Mouse (Mus musculus) cerebellum, adult 8-10 months (tissue): Measurements from ENCODE around the gene Dcaf10.
"Not testable (repeated sequence)": the region's sequence is repeated elsewhere in the genome, so short reads cannot be mapped to it uniquely, and the experiment has no call there.

ENCODE experiments used
- DNase-seq: peaks from one replicate; pipeline ENCODE4 v3.0.0; 2022

Dcaf10 gene

DNA sequence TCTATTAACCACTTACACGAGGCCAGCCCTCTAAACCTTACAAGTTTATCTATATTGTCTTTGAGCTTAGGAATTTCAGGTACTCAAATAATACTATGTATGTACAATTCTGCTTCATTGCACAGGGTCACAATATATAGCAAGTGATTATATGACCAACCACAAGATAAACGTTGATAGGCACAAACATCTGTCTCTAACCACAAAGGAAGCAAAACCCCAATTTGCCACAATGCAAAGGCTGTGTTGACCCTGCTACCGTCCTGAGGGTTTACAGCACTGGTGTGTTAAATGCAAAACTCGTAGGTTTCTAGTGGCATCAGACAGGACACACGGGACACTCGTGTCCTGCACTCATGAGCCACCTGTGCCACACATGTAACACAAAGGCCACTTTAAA lies 54.3 kb downstream of the Dcaf10 start:
- DNase-seq = not testable (repeated sequence)

DNA sequence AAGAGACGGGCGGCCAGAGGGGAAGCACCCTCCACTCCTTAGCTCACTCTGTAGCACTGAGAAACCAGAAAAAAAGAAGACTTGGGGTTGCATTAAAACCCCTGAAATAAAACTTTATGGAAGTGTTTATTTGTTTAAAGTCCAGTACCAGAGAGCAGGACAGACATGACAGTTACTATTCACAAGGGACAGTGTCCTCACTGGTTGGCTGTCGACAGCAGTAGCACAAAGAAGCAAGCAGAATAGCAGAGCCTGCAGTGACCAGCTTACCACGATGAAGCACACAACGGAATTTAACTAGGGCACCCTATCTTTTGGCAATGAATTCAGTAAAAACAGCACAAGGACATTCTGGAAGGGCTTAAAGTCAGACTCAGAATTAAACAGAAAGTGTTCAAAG lies 56.4 kb downstream of the Dcaf10 start:
- DNase-seq = not testable (repeated sequence)

DNA sequence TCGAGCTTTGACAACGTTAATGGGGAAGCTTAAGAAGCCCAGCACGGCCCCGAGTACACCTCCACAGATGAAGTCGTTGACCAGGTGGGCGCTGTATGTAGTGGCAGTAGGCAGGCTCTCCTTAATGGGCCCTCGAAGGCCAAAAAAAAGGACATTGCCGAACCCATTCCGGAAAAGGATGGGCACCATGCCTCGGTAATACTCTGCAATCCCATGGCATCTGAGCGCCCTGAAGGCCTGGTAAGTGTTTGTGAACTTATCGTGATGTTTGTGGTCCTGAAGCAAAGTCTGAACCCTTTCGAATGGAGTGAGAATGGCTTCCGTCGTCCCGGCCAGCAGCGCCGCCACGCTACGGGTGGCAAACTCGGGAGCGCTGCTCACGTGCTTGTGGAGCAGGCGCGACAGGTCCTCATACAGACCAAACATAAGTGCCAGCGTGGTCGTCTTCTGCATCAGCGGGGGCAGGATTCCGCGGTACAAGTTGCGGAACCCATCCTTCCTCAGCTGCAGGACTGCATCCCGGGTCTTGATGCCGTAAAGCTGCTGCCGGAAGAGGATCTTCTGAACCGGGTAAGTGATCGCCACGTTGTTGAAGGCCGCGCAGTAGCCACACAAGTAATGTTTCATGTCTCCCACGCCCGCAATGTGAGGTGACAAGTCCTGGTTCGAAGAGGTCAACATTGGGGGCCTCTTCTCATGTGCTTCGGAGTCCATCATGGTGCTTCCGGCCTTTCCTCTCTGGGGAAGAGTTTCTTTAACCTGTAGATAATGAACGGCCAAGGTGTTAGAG lies 57.7 kb downstream of the Dcaf10 start:
- no peak for DNase-seq

DNA sequence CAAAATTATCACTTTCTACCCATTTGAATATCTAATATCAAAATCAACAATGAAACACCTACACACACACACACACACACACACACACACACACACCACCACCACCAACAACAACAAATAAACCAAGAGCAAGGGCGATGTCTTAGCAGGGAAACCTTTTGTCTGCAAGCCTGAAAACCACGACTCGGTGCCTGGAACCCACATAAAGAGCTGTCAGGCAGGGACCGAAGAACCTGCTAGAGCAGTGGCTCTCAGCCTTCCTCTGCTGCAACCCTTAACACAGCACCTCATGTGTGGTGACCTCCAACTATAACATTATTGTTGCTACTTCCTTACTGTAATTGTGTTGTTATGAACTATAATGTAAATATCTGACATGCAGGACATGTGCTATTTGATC lies 60.4 kb downstream of the Dcaf10 start:
- DNase-seq = no peak

DNA sequence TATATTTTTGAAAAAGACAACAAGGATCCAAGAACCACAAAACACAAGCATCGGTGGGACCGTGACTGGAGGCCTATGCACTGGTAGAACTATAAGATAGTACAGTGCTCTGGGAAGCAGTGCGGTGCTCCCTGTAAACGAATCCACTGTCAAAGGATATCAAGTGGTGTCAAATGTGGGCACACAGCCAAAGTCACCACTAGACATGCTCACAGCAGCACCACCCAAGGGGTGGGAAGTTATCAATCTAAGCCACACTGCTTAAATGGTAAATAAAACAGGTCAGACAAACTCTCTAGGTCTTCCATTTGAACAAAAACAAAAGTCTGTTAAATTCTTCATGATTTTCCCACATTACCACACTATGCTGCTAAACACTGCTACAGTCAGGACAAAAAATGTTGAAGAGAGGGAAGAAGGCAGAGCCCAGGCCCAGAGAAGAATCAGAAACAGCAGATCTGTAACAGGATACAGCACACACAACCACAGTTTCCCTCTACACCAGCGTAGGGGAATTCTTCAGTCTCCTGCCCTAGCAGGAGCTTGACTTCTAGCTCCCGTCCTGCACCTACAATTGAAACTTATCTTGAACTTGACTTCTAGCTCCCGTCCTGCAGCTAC lies 61.1 kb downstream of the Dcaf10 start:
- no peak for DNase-seq

DNA sequence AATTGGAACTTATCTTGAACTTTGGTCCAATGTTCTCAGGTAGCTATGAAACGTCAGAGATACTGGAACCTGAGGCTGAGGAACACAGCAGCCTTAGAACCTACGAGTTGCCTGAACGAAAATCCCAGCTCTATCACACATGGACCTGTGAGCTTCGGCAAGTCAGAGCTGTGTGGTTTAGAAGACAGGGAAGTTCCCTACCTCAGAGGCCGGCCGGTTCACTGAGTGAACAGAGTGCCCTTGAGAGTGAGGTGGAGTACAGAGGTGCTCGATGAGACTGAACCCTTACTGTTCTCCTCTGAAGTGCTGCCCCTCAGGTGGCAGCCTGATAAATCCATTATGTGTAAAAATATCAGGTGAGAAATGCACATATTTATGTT lies 61.6 kb downstream of the Dcaf10 start:
- no peak for DNase-seq

DNA sequence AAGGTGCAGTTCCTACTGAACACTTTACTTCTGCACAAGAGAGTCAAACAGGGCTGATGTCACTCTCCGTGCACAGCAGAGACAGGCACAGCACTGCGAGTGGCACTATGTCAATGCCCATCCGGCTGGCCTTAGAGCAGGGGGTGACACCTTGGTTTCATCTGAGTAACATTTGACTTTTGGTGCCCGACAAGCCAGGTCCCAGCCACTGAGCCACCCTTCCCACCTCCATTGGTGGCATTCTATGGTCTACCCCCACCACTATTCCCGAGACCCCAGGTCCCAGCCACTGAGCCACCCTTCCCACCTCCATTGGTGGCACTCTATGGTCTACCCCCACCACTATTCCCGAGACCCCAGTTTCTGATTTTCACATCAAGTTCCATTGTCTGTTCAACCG lies 62.2 kb downstream of the Dcaf10 start:
- no peak for DNase-seq

DNA sequence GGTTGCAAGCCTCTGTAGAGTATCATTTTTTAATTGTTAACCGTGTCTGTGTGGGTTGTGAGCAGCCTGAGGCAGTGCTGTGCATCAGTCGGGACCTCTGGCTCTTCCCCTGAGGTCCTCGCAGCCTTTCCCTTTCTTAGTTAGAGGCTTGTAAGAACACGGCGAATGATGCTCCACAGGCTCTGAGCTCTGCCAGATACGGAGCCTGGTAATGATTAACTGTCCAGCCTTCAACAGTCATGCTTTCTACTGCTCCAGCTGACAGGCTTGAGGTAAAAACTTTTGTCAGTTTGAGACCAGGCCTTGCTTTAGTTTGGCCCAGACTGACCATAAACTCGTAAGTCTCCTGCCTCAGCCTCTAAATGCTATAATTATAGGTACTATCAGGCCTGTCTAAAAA lies 63.4 kb downstream of the Dcaf10 start:
- DNase-seq = no peak

DNA sequence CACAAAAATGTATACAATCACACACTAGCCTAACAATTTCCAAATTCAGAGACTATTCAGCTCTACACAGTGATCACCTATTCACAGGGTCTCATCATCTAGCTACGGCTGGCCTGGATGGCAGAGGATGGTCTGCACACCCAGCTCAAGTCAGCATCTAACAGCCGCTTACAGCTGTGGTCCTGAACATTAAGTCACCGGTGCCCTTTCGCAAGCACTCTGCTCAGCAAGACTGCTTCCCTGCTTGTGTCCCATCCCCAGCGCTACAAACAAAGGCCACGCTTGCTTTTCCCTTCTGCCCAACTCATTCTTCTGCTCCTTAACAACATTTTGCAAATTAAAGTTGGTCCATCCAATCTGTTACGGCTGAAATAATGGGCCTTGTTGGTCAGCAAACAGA lies 64.5 kb downstream of the Dcaf10 start:
- DNase-seq = no peak

DNA sequence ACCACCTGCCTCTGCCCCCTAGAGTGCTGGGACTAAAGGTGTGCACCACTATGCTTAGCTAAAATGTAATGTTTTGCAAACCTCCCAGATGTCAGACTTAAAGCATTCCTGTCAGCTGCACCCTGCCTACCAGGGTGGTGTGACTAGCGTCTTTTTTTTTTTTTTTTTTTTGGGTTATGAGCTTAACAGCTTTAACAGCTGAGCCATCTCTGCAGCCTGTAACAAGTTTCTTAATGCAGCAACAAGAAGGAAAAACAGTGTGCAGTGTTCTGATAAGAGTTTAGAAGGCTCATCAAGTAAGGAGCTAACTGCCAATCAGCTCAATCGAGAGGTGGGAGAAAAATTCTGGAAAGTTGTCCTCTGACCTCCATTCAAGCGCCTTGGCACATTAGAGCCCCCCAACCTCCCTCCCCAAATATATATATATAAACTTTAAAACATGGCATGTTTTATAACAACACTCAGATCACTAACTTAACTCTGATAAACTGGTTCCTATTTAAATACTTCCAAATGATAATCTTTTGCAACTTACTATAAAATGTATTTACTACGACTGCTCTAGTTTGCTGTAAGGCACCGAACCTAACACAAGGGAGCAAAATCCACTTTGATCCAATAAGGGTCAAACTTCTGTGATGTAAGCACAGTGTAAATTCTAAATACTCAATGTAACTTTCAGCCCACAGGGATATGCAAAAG lies 65.3 kb downstream of the Dcaf10 start:
- no peak for DNase-seq

DNA sequence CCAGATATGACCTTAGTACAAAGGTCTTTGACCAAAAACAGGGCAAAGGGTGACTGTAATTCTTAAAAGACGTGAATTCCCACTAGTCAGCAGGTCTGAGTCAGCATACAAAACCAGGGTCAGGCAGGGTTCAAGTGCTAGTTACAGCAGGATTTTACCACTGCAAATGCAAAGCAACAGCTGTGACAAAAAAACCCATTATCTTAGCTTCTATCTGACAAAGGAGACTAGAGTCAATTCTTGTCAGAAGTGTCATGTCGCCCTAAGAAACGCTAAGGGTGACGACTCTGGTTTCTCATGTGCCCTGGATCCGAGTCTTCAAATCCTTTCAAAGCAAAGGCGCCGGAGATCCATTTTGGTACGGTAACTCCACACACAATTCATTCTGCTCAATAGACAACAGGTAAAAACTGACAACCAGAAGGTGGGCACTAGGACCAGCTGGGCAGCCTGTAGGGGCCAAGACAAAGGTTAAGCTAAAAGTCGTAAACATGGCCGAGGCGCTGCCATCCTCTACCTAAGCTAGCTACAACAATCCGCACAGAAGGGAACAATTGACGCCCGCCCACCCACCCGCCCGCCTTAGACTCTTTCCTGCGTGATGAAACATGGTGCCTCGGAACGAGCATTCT lies 65.9 kb downstream of the Dcaf10 start:
- DNase-seq = peak; percentile 22

DNA sequence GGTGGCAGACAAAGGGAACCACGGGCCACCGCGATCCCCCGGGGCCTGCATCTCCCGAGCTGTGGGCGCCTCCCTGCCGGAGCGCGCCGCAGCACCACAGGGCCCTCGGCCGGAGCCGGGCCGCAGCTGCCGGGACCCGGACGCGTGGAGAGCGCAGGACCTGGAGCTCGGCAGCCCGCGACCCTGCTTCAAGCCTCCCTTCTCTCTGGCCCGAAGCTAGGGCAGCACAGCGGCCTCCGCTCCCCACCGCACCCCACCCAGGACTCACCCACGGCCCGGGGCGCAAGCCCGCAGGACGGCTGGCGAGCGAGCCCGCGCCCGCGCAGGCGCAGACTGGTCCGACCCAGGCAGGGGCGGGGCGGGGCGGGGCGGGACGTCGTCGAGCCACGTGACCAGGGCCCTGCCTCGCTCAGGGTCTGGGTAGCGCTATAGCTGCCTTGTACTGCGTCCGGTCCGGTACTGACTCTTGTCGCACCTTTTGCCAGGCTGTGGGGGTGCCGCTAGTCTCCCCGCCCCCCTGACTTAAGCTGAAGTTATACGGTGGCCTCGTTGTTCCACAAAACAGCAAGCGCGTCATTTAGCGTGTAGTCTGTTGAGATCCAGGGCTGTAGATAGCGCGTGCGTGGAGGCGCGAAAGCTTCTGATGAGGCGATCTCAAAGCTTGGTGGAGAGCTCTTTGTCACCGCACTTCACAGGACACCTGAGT lies 66.7 kb downstream of the Dcaf10 start, which contains the start of gene Slc25a51:
Gene Slc25a51 (minus strand): TSS at position 340 of the 706 bp plus-strand sequence.
- peak; percentile 78 for DNase-seq

DNA sequence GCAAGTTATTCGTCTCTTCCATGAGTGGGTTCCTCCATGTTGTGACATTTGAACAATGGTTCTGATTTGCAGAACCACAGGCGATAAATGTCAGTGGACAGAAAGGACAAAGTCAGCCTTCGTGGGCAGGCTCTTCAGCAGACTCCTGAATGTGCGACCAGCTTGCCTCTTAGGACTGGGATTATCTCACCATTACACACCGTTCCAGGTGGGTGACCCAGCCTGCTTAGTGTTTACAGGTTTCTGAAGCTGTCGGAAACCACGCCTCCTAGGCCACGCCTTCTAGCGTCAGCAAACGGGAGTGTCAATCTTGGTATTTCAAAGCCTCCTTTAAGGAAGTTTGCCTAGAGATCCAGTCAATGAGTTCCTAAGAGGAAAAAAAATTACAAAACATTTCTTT lies 67.4 kb downstream of the Dcaf10 start:
- peak; percentile 47 for DNase-seq

DNA sequence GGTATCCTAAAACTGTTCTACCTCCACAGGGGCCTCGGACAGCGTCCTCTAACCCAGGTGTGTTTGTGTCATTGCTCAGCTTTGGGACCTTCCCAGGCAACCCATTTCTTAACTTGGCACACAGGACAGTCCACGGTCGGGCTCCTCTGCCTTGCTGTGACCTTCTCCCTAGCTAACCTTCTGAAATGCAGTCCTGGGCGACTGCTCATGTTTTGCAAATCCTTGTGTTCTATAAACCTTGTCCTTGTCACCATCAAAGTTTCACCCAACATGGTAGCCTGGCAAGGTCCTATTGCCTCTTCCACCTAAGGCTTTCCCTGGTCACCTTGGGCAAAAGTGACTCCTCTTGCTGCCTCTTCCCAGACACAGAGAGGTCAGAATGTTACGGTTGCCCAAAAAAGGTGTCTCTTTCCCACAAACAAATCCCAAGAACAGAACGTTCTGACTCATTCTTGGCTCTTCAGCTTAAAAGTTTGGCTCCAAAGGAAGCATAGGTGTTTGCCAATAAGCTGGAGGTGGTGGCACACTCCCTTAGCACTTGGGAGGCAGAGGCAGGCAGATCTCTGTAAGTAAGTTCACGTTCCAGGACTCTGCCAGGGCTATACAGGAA lies 69.4 kb downstream of the Dcaf10 start:
- DNase-seq = no peak

DNA sequence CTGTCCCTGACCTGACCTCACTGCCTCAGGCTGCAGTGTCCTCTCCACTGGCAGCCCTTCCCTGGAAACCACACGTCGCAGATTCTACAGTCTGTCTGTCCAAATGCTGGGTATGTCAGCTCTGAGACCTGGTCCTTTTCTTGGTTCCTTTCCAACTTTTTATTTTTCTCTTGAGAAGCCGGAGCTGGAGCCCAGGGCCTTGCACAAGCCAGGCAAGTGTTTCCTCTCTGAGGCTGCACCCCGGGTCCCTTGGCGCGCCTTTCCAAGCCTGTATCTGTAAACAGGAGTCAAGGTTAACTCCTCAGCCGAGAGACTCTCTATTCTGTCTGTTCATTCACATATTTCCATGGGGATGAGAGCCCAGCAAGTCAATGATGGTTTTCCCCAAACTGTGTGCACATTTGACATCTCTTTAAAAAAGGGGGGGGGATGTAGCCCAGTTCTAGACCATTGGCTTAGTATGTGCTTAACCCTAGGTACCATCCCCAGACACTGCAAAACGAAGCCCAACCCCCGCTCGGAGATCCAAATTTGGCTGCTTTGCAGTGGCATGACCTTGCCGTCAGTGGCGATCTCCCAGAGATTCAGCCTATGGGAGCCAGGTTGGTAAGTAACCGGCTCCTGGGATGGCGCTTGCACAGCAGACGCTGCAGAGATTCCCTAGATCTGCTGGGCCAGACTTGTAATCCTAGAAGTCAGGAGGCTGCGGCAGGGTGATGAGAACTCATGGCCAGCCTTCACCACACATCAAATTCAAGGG lies 70.7 kb downstream of the Dcaf10 start:
- DNase-seq = no peak

DNA sequence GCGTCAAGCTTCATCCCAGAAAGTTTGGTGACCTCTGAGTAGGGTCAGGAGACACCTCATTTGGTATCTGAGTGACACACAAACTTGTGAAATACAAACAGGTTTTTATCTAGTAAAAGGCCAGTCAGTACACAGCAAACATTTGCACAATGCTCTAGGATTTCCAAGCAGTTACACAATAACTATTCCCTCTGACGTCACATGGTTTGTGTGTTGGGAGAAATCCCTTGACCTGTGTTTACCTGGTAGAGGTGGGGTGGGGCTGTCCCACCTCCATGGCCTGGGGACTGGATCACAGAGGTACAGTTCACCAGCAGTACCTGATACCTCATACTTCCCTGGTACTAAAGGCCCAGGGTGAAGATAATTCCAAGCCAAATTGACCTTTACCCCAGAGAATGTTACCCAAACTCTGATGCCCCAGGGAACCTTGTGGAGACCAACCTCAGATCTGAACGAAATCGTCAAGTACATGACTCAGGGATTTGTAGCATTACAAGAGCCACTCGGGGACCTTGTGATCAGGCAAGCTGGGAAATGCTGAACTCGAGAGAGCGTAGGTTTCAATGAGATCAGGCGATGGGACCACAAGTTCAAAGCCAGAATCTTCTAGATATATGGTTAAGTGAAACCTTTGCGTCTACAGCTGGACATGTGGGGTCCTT lies 71.9 kb downstream of the Dcaf10 start:
- no peak for DNase-seq

DNA sequence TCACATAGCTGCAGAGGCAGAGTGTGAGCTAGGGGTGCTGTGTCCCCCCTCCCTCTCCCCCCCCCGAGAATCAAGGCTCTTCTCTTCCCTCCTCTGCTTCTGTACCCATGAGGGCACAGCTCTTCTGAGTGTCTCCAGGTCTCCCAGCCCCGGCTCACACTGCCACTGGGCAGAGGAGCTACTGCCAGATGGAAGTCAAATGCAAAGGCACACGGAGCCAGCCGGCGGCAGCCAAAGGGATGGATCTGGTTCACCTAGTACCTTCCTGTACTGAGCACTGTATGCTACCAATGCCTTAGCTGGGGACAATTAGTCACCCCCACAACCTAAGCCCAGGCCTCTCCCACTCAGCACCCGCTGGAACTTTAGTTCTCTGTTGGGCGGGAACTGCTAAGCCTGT lies 74.4 kb downstream of the Dcaf10 start:
- no peak for DNase-seq

DNA sequence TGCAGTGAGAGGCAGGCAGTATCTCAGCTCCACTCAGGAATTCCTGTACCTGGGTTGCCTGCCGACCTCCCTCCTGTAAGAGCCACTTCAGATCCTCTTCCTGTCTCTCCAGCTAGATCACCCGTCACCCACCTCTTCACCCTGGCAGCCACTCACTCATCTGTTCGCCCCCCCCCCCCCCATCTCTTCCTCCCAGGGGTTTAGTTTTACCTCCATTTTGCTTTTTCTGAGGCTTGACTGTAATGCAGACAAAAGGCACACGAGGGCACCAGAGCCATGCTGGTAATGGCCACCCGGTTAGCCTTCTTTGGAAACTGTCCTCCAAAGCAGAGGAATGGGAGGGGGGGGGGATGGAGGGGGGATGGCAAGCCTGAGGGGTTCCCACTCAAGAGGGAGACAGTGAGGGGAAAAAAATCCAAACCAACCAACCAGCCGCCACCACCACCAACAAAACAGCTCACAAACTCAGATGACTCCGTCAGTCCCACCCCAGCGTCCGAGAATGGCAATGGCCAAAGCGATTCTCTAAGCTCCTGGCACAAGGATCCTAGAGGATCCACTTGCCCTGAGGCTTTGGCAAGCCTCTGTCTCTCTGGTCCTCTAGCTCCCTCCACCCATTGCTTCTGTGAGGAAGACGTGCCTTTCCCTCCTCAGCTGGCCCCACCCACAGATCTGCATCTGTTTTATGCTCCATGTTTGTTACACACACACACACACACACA lies 76.5 kb downstream of the Dcaf10 start:
- DNase-seq = peak; percentile 22

DNA sequence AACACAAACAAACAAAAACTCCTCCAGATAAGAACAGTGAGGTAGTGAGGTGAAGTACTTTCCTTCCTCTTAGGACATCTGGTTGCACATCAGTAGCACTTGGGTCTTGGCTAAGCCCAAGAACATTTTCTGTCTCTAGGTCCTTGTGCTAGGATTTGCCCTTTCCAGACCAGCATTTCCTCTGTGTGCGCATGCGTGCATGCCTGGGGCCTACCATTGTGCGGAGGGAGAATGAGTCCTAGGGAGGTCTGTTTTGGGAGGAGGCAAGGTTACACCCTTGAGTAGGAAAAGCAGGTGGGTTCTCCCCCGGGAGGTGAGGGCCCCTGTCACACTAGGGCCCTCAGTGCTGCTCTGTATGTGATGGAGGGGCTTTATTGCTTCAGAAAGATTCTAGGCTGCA lies 77.2 kb downstream of the Dcaf10 start:
- DNase-seq = no peak

DNA sequence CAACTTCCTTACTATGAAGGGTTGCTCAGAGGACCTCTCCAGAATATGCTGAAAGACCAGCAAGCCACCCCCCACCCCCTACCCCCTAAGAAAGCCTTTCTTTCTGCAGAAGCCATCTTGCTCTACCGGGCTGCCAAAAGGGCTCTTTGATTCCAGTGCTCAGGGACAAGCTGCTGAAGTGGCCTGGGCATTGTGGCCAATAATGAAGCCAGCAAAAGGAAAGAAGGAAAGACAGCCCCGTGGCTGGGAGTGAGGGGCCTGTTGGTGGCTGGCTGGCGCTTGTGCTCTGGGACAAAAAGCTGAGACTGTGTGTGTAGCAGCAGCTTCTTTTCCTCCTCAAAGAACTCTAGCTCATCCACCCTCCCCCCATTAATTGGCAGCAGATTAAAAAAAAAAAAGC lies 78.8 kb downstream of the Dcaf10 start:
- DNase-seq = no peak
